Mouse (Mus musculus): ENCODE measurements around the gene Ssxb9. TPM values are rescaled to one million over a fixed set of nuclear protein-coding genes. Genes with fewer than 3 reads are reported as not detected.
"Not testable (repeated sequence)": the region's sequence is repeated elsewhere in the genome, so short reads cannot be mapped to it uniquely, and the experiment has no call there.

Gene Ssxb9
- total RNA-seq (2014; rRNA removed) (not detected in 2 replicates), polyA plus RNA-seq (2012; rRNA removed) (not detected in 2 replicates)

- H3K27ac ChIP-seq (replicated peaks; ENCODE audit: insufficient read depth, low read depth, low read length); H3K4me1 ChIP-seq (ENCODE audit: control insufficient read depth, insufficient read depth, low read length); H3K9ac ChIP-seq (ENCODE audit: low read depth, low read length); H3K4me3 ChIP-seq (ENCODE audit: insufficient read depth, low read depth, low read length); H3K79me2 ChIP-seq (ENCODE audit: control insufficient read depth, insufficient read depth, low read length); H3K27me3 ChIP-seq (ENCODE audit: control insufficient read depth, insufficient read depth, low read length); H3K36me3 ChIP-seq (ENCODE audit: control insufficient read depth, insufficient read depth, low read length); DNase-seq (ENCODE audit: extremely low read depth, low read depth, low spot score): not testable (repeated sequence)
- WGBS: 30% methylated on average over 1 of the region's 1 CpGs
Measured at GRCm38 (mm10) chrX:8366678-8367077, at the start of gene Ssxb9. Gene Ssxb9 (plus strand): TSS chrX:8366978.

- no peak within 1 kb of the TSS for H3K9ac ChIP-seq (ENCODE audit: low read depth, low read length)
- H3K36me3 ChIP-seq (ENCODE audit: control insufficient read depth, insufficient read depth, low read length): no peaks in the 10 kb centered on the region
- DNase-seq (ENCODE audit: extremely low read depth, low read depth, low spot score): no peak
- H3K27me3 ChIP-seq (ENCODE audit: control insufficient read depth, insufficient read depth, low read length): no peaks in the 10 kb centered on the region
- H3K27ac ChIP-seq (replicated peaks; ENCODE audit: insufficient read depth, low read depth, low read length): no peak within 1 kb of the TSS
- no peak within 1 kb of the TSS for H3K4me3 ChIP-seq (ENCODE audit: insufficient read depth, low read depth, low read length)
- no peak for TF ChIP-seq CTCF (IDR thresholded peaks at IDR 0.05; ENCODE audit: low read depth, low read length)
- TF ChIP-seq POLR2A (IDR thresholded peaks at IDR 0.05; ENCODE audit: extremely low read depth, insufficient read depth, low read length): no peak
- H3K79me2 ChIP-seq (ENCODE audit: control insufficient read depth, insufficient read depth, low read length): no peaks in the 10 kb centered on the region
- WGBS: 61% methylated on average over 2 of the region's 2 CpGs
- H3K4me1 ChIP-seq (ENCODE audit: control insufficient read depth, insufficient read depth, low read length): no peaks in the 10 kb centered on the region
Measured at GRCm38 (mm10) chrX:8327124-8327523, 39.7 kb upstream of the Ssxb9 start, which contains the start of gene Ssxb10. Gene Ssxb10 (plus strand): TSS chrX:8327424.

DNA sequence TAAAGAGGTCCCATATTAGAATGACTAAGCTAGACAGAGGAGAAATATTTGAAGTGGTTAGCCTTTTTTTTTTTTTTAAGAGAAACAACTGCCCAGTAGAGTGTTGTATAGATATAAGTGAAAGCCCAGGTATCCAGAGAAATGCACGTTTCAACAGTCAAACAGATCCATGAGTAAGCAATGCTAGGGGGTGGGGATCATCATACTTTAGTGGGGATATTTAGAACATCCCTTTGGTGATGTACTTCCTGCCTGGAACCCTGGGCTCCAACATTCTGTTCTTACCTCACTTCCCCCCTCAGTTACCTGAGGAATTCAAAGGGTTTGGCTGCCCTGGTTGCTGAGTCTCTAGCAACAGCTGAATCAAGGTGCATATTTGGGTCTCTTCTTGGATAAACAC, 46.2 kb downstream of the Ssxb9 start, which contains the start of gene Ssxb1:
TSS of gene Ssxb1 (plus strand) at position 301 of the 400 bp plus-strand sequence.
- not testable (repeated sequence) for H3K36me3 ChIP-seq (ENCODE audit: control insufficient read depth, insufficient read depth, low read length); H3K9ac ChIP-seq (ENCODE audit: low read depth, low read length); H3K4me1 ChIP-seq (ENCODE audit: control insufficient read depth, insufficient read depth, low read length); H3K79me2 ChIP-seq (ENCODE audit: control insufficient read depth, insufficient read depth, low read length); H3K27me3 ChIP-seq (ENCODE audit: control insufficient read depth, insufficient read depth, low read length); H3K27ac ChIP-seq (replicated peaks; ENCODE audit: insufficient read depth, low read depth, low read length); DNase-seq (ENCODE audit: extremely low read depth, low read depth, low spot score); H3K4me3 ChIP-seq (ENCODE audit: insufficient read depth, low read depth, low read length)
- 22% methylated on average over 1 of the region's 1 CpGs for WGBS

Other genes starting within 250 kb of the Ssxb9 start
- gene Wdr13, start 234.1 kb upstream of the Ssxb9 start, total RNA-seq (2014; rRNA removed): 16.7 and 18.5 TPM in 2 replicates
- gene Wdr13, start 234.1 kb upstream of the Ssxb9 start, polyA plus RNA-seq (2012; rRNA removed): 44.1 and 49.8 TPM in 2 replicates
- gene Rbm3, start 221.1 kb upstream of the Ssxb9 start, total RNA-seq (2014; rRNA removed): 61.7 and 67.0 TPM in 2 replicates
- 13.2 and 24.3 TPM in 2 replicates for gene Rbm3, start 221.1 kb upstream of the Ssxb9 start, polyA plus RNA-seq (2012; rRNA removed)
- 0.92 and 1.9 TPM in 2 replicates for gene Tbc1d25, start 190.8 kb upstream of the Ssxb9 start, total RNA-seq (2014; rRNA removed)
- 6.3 and 8.9 TPM in 2 replicates for gene Tbc1d25, start 190.8 kb upstream of the Ssxb9 start, polyA plus RNA-seq (2012; rRNA removed)
- gene Ebp, start 173.5 kb upstream of the Ssxb9 start, total RNA-seq (2014; rRNA removed): 243 and 273 TPM in 2 replicates
- 605 and 631 TPM in 2 replicates for gene Ebp, start 173.5 kb upstream of the Ssxb9 start, polyA plus RNA-seq (2012; rRNA removed)
- 1.9 and 2.7 TPM in 2 replicates for gene Porcn, start 160.5 kb upstream of the Ssxb9 start, total RNA-seq (2014; rRNA removed)
- gene Porcn, start 160.5 kb upstream of the Ssxb9 start, polyA plus RNA-seq (2012; rRNA removed): 8.8 and 12.6 TPM in 2 replicates
- gene Ftsj1, start 114.6 kb upstream of the Ssxb9 start, total RNA-seq (2014; rRNA removed): 11.0 and 16.8 TPM in 2 replicates
- 29.9 and 31.1 TPM in 2 replicates for gene Ftsj1, start 114.6 kb upstream of the Ssxb9 start, polyA plus RNA-seq (2012; rRNA removed)
- gene Slc38a5, start 95.8 kb upstream of the Ssxb9 start, total RNA-seq (2014; rRNA removed): 0.18 and 0.20 TPM in 2 replicates
- gene Slc38a5, start 95.8 kb upstream of the Ssxb9 start, polyA plus RNA-seq (2012; rRNA removed): 0.22 and 0.24 TPM in 2 replicates
- not detected in 2 replicates for gene Ssxb10, start 39.6 kb upstream of the Ssxb9 start, total RNA-seq (2014; rRNA removed)
- not detected in 2 replicates for gene Ssxb10, start 39.6 kb upstream of the Ssxb9 start, polyA plus RNA-seq (2012; rRNA removed)
- gene Ssxb1, start 46.3 kb downstream of the Ssxb9 start, total RNA-seq (2014; rRNA removed): not detected in 2 replicates
- gene Ssxb1, start 46.3 kb downstream of the Ssxb9 start, polyA plus RNA-seq (2012; rRNA removed): not detected in 2 replicates
- not detected in 2 replicates for gene Ssxb2, start 94.7 kb downstream of the Ssxb9 start, total RNA-seq (2014; rRNA removed)
- not detected in 2 replicates for gene Ssxb2, start 94.7 kb downstream of the Ssxb9 start, polyA plus RNA-seq (2012; rRNA removed)
- not detected in 2 replicates for gene Gm14459, start 158.0 kb downstream of the Ssxb9 start, total RNA-seq (2014; rRNA removed)
- gene Gm14459, start 158.0 kb downstream of the Ssxb9 start, polyA plus RNA-seq (2012; rRNA removed): not detected in 2 replicates
- gene Ssxb6, start 181.3 kb downstream of the Ssxb9 start, total RNA-seq (2014; rRNA removed): not detected in 2 replicates
- gene Ssxb6, start 181.3 kb downstream of the Ssxb9 start, polyA plus RNA-seq (2012; rRNA removed): not detected in 2 replicates
- not detected in 2 replicates for gene Ssxb3, start 224.8 kb downstream of the Ssxb9 start, total RNA-seq (2014; rRNA removed)
- not detected in 2 replicates for gene Ssxb3, start 224.8 kb downstream of the Ssxb9 start, polyA plus RNA-seq (2012; rRNA removed)